Mouse (Mus musculus) lung, postnatal 0 days (tissue): ENCODE data around the gene Picalm.

Source experiments
- CTCF ChIP-seq: IDR thresholded peaks from 2 replicates; pipeline ENCODE4 v1.5.1; 2016; ENCODE audit warnings: antibody characterized with exemption, mild to moderate bottlenecking
- EP300 ChIP-seq: IDR thresholded peaks from 2 replicates; pipeline ENCODE4 v1.6.1; 2016; ENCODE audit warnings: antibody characterized with exemption, mild to moderate bottlenecking, control low read depth

GRCm38 (mm10) chr7:90128631-90129200, 1.3 kb upstream of the Picalm start:
- TF ChIP-seq EP300 = no peak
- no peak for TF ChIP-seq CTCF
